Mouse (Mus musculus) erythroblast, embryonic 14.5 days (primary cell): ENCODE results near the gene Sgms1.
A peak's percentile ranks its signal among the peaks of the same experiment; 100 is the strongest.

Experiments used
- GATA1 ChIP-seq: IDR thresholded peaks from 2 replicates; pipeline ENCODE4 v1.6.1; 2012; ENCODE audit warnings: low read length, inconsistent platforms, mixed read lengths
- TAL1 ChIP-seq: IDR thresholded peaks from 3 replicates; pipeline ENCODE4 v1.6.1; 2012; ENCODE audit warnings: low read length, inconsistent platforms, mixed read lengths

DNA sequence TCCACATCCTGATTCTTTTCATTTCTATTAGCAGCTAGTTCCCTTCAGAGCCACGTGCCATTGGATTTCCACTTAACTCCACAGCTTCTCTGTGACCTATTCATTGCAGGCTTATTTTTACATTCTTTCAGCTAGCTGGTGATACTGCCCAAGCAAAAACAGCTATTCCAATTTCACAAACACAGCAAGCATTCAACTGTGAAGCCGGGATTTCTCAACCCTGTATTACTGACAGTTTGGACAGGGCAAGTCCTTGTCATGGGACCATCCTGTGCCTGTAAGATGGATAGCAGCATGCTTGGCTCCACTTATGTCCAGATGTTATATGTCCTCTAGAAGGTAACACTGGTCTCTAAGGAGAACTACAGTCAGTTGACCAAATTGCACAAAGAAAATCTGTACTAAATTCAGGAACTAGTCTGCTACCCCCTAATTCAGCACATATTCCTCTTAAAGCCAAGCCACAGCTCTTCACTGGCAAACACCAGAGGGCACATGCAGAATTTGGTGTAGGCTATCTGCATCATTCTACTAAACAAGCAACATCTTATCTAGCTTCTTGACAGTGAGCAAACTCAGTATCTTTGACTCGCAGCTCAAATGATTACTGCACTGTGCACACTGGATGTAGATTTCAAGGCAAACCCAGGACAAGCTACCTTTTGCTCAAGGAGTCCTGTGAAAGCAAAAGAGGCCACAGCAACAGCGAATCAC, 189.5 kb downstream of the Sgms1 start:
- no peak for TF ChIP-seq GATA1
- peak; percentile 17; the same call in 1 of the 3 replicates for TF ChIP-seq TAL1
